Mouse (Mus musculus): ENCODE data around the gene Hist2h4. TPM values are rescaled to one million over a fixed set of nuclear protein-coding genes. Genes with fewer than 3 reads are reported as not detected.
A peak's percentile ranks its signal among the peaks of the same experiment; 100 is the strongest.

The Hist2h4 gene
- polyA plus RNA-seq, 2 experiments = 6.4 to 8.5 TPM

DNA sequence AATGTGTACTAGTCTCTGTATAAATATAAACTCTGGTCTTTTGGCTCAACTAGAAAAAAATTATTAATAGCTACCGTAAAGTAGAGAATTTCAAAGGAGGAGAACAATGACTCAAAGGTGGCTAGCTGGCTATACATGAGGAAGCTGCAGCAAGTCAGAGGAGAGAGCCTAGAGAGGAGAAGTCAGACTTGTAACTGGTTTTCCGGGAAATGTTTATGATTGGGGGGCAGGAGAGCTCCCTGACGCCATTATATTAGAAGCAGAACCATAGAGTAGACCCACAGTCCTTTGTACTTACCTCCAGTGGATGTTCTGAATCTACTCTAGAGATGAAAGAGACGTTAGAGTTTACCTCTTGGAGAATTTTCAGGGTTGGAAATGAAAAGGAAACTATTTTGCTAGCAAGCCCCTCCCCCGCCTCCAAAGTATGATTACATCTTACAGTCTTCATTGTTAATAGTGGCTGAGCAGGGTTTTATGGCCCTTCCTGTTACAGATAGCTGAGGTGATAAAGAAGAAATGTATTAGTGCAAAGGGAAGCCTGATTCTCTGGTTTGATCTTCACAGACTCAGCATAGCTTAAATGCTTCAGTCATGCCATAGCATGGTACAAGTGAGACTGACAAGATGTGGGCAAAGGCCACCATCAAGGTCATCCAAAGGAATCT is 7.1 kb downstream of the Hist2h4 start:
- ATAC-seq (ENCODE audit: low FRiP score, low read depth) (no peak), DNase-seq (ENCODE audit: low spot score) (no peak)
- no peak for TF ChIP-seq POLR2A (IDR thresholded peaks at IDR 0.05; ENCODE audit: borderline replicate concordance, extremely low read depth, insufficient read depth, insufficient read length)
- no peak overlapping the region for H3K4me2 ChIP-seq (replicated peaks; ENCODE audit: low read depth, low read length, severe bottlenecking)
- H3K27me3 ChIP-seq (ENCODE audit: control insufficient read depth, insufficient read depth, low read length) = no peaks in the 10 kb centered on the region
- no peaks in the 10 kb centered on the region for H3K36me3 ChIP-seq (ENCODE audit: control insufficient read depth, insufficient read depth, low read length)
- no peak overlapping the region for H3K4me3 ChIP-seq (replicated peaks; ENCODE audit: low read length)
- H3K27ac ChIP-seq (replicated peaks; ENCODE audit: low read depth, low read length) = no peak overlapping the region
- peaks cover 5% of the 10 kb centered on the region; the same call in 1 of the 2 replicates for H3K4me1 ChIP-seq (ENCODE audit: control insufficient read depth, insufficient read depth, low read length)
- 57% methylated on average over 5 of the region's 5 CpGs for whole genome bisulfite sequencing
- H3K9ac ChIP-seq (ENCODE audit: low read depth, low read length, severe bottlenecking) = no peak overlapping the region
- H3K9me3 ChIP-seq (ENCODE audit: control insufficient read depth, low read length) = no peaks in the 10 kb centered on the region

DNA sequence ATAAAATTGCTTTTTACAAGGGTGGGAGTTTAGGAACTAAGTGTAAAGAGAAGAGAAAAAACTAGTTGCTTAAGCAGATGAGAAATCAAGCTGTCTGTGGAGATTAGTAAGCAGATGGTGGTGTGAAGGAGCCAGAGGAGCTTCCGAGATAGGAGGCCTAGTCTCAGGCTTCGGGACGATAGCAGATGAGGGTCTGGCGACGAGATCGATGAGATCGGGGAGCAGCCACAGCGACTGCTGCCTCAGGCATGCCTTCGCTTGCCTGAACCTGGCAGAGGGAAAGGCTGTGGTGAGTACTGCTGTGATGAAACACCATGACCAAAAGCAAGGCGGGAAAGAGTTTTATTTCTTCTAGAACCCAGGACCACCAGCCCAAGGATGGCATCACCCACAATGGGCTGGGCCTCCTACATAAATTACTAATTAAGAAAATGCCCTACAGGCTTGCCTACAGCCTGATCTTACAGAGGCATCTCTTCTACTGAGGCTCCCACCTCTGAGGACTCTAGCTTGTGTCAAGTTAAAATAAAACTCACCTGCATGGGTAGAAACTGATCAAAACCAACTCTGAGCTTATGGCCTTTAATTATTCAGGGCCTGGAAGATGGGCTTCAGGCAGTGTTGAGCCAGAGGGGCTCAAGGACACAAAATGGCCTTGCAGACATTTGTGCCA is 8.3 kb downstream of the Hist2h4 start:
- Histone ChIP-seq H3K9me3 (ENCODE audit: control insufficient read depth, low read length) (no peaks in the 10 kb centered on the region), H3K4me1 (ENCODE audit: control insufficient read depth, insufficient read depth, low read length) (peaks cover 9% of the 10 kb centered on the region; the same call in 1 of the 2 replicates), H3K4me3 (replicated peaks; ENCODE audit: low read length) (no peak overlapping the region), H3K27ac (replicated peaks; ENCODE audit: low read depth, low read length) (no peak overlapping the region), H3K36me3 (ENCODE audit: control insufficient read depth, insufficient read depth, low read length) (no peaks in the 10 kb centered on the region), H3K27me3 (ENCODE audit: control insufficient read depth, insufficient read depth, low read length) (no peaks in the 10 kb centered on the region), H3K4me2 (replicated peaks; ENCODE audit: low read depth, low read length, severe bottlenecking) (no peak overlapping the region), H3K9ac (ENCODE audit: low read depth, low read length, severe bottlenecking) (no peak overlapping the region)
- 36% methylated on average over 10 of the region's 10 CpGs for WGBS
- no peak for ATAC-seq (ENCODE audit: low FRiP score, low read depth)
- DNase-seq (ENCODE audit: low spot score) = peak; percentile 40
- no peak for TF ChIP-seq POLR2A (IDR thresholded peaks at IDR 0.05; ENCODE audit: borderline replicate concordance, extremely low read depth, insufficient read depth, insufficient read length)

DNA sequence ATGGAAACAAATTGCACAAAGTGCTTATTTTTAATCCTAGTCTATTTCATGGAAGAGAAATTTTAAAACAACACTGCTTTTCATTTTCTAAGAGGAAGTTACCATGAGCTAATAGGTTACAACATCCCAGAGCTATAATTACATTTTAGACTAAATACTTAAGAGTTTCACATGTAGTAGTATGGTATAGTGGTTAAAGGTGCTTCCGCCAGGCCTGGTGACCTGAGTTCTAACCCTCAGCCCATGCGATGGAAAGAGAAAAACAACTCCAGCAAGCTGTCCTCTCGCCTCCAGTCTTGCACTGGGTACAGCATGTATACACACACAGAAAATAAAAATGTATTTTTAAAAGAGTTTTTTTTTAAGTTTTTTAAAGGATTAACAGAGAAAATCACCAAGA is 11.3 kb downstream of the Hist2h4 start:
- no peak for TF ChIP-seq POLR2A (IDR thresholded peaks at IDR 0.05; ENCODE audit: borderline replicate concordance, extremely low read depth, insufficient read depth, insufficient read length)
- Histone ChIP-seq H3K4me2 (replicated peaks; ENCODE audit: low read depth, low read length, severe bottlenecking) (no peak overlapping the region), H3K4me3 (replicated peaks; ENCODE audit: low read length) (no peak overlapping the region), H3K36me3 (ENCODE audit: control insufficient read depth, insufficient read depth, low read length) (no peaks in the 10 kb centered on the region), H3K9me3 (ENCODE audit: control insufficient read depth, low read length) (no peaks in the 10 kb centered on the region), H3K27me3 (ENCODE audit: control insufficient read depth, insufficient read depth, low read length) (no peaks in the 10 kb centered on the region), H3K9ac (ENCODE audit: low read depth, low read length, severe bottlenecking) (no peak overlapping the region), H3K27ac (replicated peaks; ENCODE audit: low read depth, low read length) (no peak overlapping the region), H3K4me1 (ENCODE audit: control insufficient read depth, insufficient read depth, low read length) (peaks cover 19% of the 10 kb centered on the region)
- no peak for DNase-seq (ENCODE audit: low spot score)
- WGBS = 80% methylated on average over 3 of the region's 3 CpGs
- ATAC-seq (ENCODE audit: low FRiP score, low read depth) = no peak

DNA sequence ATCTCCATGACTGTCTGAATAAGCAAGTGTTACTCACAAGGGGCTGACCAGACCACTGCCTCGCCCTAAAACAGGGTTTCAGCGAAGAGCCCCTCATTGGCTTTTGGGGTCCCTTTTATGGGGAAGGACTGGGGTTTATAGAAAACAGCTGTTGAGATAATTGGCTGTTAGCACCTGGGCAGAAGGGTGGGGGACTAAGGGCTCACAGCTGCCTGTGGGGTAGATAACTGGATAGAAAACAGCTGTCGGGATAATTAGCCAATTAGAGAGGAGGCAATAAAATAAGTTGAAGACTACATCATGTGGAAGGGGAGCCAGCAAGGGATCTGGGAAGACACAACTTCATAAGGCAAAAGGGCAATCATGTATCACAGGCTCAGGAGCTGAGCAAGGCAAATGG is 12.2 kb downstream of the Hist2h4 start:
- no peaks in the 10 kb centered on the region for H3K36me3 ChIP-seq (ENCODE audit: control insufficient read depth, insufficient read depth, low read length)
- peaks cover 14% of the 10 kb centered on the region for H3K4me1 ChIP-seq (ENCODE audit: control insufficient read depth, insufficient read depth, low read length)
- no peak overlapping the region for H3K27ac ChIP-seq (replicated peaks; ENCODE audit: low read depth, low read length)
- no peak overlapping the region for H3K4me2 ChIP-seq (replicated peaks; ENCODE audit: low read depth, low read length, severe bottlenecking)
- no peaks in the 10 kb centered on the region for H3K27me3 ChIP-seq (ENCODE audit: control insufficient read depth, insufficient read depth, low read length)
- DNase-seq (ENCODE audit: low spot score) (no peak), ATAC-seq (ENCODE audit: low FRiP score, low read depth) (no peak)
- TF ChIP-seq POLR2A (IDR thresholded peaks at IDR 0.05; ENCODE audit: borderline replicate concordance, extremely low read depth, insufficient read depth, insufficient read length) = no peak
- 16% methylated on average over 3 of the region's 3 CpGs for WGBS
- H3K9me3 ChIP-seq (ENCODE audit: control insufficient read depth, low read length) = no peaks in the 10 kb centered on the region
- H3K4me3 ChIP-seq (replicated peaks; ENCODE audit: low read length) = no peak overlapping the region
- no peak overlapping the region for H3K9ac ChIP-seq (ENCODE audit: low read depth, low read length, severe bottlenecking)

DNA sequence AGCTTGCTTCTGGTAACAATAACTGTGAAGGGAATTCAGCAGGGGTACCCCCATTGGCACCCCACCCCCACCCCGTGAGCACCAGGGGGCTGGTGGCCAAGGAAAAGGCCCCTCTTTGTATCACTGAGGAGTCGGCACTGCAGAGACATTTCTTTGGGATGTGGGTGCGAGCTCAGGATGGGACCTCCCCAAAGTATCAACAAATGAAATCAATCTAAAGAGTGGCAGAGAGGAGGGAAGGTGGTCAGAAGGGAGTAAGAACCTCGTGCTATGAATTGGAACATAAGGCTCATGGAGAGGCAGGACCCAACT is 14.1 kb downstream of the Hist2h4 start:
- Histone ChIP-seq H3K27me3 (ENCODE audit: control insufficient read depth, insufficient read depth, low read length) (no peaks in the 10 kb centered on the region), H3K27ac (replicated peaks; ENCODE audit: low read depth, low read length) (no peak overlapping the region), H3K9me3 (ENCODE audit: control insufficient read depth, low read length) (no peaks in the 10 kb centered on the region), H3K36me3 (ENCODE audit: control insufficient read depth, insufficient read depth, low read length) (no peaks in the 10 kb centered on the region), H3K9ac (ENCODE audit: low read depth, low read length, severe bottlenecking) (no peak overlapping the region), H3K4me3 (replicated peaks; ENCODE audit: low read length) (0 out of 2 replicates have a peak overlapping the region, but pooled peaks have one; percentile 39), H3K4me1 (ENCODE audit: control insufficient read depth, insufficient read depth, low read length) (peaks cover 20% of the 10 kb centered on the region), H3K4me2 (replicated peaks; ENCODE audit: low read depth, low read length, severe bottlenecking) (peak overlapping the region; percentile 49; the same call in 1 of the 2 replicates)
- no peak for DNase-seq (ENCODE audit: low spot score)
- TF ChIP-seq POLR2A (IDR thresholded peaks at IDR 0.05; ENCODE audit: borderline replicate concordance, extremely low read depth, insufficient read depth, insufficient read length) = no peak
- 48% methylated on average over 4 of the region's 4 CpGs for WGBS
- ATAC-seq (ENCODE audit: low FRiP score, low read depth) = no peak

Measured in limb, embryonic 14.5 days (tissue).